Mouse (Mus musculus) frontal cortex, postnatal 36 days (tissue): ENCODE data around the gene Slc38a6.
A peak's percentile ranks its signal among the peaks of the same experiment; 100 is the strongest.

Experiments used
- DNase-seq, 2 experiments: peaks; one replicate each; pipeline ENCODE4 v3.0.0; 2022; ENCODE audit warnings: low spot score in 2 of 2

The Slc38a6 gene

GRCm38 (mm10) chr12:73286287-73287092 is at the start of gene Slc38a6, which contains the start of gene Trmt5:
Slc38a6 (plus strand) TSS chr12:73286779.
Trmt5 (minus strand) TSS chr12:73286710.
- DNase-seq, result peak; percentile 92 to 95

DNA sequence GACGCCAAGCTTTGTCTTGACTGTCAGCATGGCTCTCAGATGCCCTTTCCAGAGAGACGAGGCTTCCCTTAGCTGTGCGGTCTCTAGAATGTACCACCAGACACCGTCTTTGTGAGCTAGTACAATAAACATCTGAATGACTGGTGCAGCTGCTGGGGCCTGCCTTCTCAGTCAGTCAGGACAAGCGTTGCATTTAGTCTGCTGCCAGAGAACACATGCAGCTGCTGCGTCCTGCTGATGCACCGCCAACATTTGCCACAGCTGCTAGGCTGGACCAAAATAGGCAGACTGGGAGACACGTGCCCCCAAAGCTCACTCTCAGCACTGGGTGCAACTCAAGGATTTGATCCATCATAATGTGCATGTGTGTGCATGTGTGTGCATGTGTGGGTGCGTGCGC is 44.6 kb upstream of the Slc38a6 start:
- peak; percentile 44 to 69 for DNase-seq

GRCm38 (mm10) chr12:73245687-73246086 is 40.9 kb upstream of the Slc38a6 start:
- DNase-seq, result no peak

GRCm38 (mm10) chr12:73255006-73255405 is 31.6 kb upstream of the Slc38a6 start:
- DNase-seq, result no peak

GRCm38 (mm10) chr12:73259269-73259668 is 27.3 kb upstream of the Slc38a6 start:
- no peak for DNase-seq

GRCm38 (mm10) chr12:73260339-73260738 is 26.2 kb upstream of the Slc38a6 start:
- DNase-seq, result no peak

GRCm38 (mm10) chr12:73265381-73265978 is 21.1 kb upstream of the Slc38a6 start:
- DNase-seq, result no peak

DNA sequence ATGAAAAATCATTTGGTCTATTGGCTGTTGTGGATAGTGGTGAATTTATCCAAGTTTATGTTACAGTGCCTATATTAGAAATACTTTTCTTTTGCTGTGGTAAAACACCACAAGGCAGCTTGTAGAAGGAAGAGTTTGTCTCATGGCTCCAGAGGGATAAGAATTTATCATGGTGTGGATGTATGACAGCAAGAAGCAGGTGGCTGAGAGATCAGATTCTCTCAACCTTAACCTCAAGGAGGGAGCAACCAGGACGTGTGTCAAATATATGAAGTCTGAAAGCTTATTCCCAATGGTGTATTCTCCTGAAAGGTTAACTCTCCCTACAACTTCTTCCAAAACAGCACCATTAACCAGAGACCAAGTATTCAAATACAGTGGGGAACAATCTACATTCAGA is 20.0 kb upstream of the Slc38a6 start:
- no peak for DNase-seq

DNA sequence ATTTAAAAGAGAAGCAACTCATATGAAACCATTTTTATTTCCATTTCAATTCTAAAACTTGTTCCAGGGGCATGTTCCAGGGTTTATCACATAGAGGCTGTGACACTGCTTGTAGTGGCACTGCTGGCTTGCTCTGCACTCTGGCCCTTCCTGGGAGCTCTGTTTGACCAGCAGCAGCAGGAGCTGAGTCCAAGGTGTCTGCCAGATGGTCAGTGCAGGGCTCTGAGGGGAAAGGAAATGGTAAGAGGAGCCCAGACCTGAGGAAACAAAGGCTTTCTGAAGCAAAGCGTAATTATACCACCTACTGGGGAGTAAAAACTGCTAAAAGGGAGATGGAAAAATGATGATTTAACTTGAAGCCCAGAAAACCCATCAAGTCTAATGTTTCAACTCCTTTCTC is 18.1 kb upstream of the Slc38a6 start:
- no peak for DNase-seq

DNA sequence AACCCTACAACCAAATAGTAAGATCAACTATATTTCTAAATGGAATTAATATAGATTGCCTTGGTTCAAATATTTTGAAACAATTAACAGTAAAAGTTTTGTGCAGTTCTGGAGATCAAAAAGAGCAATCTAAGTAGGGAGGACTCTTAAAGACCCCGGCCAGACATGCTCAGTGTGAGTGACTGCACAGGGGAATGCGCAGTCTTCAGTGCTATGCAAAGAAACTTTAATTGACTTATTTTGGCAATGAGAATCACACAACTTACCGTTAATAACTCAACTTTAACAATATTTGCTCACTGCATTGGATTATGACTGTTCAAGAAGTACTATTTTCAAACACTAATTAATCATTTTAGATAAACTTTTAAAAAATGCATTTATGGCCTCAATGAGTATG is 17.0 kb upstream of the Slc38a6 start:
- DNase-seq, result no peak

DNA sequence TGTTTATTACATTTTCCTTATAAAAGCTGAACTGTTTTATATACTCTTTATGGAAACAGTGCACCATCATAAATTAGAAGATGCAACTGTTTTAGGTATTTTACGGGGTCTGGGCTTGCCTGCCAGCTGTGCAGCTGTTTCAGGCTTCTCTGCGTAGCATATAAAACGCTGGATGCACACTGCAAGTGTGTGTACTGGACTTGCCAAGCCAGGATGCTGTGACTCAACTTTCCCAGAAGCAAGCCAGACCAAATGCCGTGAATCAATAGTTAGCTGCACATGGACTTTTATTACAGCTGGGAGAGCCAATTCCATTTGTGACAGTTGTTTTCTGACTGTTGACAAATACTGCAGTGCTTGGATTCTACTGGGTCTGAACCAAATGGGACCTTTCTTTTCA is 16.6 kb upstream of the Slc38a6 start:
- DNase-seq, result no peak

DNA sequence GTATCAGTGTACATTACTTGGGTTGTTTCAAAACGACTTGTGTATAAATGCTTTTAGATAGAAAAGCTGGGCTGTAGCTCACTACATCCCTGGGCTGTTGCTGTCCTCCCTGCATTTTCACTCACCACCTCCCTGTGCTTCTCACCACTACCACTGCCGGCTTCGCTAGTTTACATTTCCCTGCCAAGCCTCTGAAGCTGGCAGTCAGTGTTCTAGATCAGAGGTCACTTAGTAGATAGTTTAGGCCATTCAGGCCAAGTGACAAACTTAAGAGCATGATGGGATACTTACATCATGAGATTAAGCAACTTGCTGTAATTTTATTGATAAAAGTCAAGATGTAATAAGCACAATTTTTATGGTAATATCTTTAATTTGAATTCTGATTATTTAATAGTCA is 11.7 kb upstream of the Slc38a6 start:
- no peak for DNase-seq

DNA sequence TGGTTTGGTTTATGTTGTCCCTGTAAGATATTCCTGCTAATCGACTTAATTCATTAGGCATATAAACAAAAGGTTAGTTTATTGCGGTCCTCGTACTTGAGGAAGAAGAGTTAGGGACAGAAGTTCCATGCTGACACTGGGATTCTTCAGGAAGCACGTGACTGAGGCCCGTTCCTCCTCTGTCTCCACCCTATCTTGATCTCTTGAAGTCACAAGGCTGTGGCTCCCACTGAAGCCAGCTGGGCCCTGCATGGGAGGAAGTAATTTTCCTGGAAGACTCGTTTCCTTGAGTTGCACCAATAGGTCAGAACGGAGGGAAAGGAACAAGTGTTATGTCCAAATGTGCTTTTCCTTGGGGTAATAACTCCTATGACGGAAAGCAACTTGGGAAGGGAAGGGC is 1.0 kb downstream of the Slc38a6 start:
- no peak for DNase-seq

DNA sequence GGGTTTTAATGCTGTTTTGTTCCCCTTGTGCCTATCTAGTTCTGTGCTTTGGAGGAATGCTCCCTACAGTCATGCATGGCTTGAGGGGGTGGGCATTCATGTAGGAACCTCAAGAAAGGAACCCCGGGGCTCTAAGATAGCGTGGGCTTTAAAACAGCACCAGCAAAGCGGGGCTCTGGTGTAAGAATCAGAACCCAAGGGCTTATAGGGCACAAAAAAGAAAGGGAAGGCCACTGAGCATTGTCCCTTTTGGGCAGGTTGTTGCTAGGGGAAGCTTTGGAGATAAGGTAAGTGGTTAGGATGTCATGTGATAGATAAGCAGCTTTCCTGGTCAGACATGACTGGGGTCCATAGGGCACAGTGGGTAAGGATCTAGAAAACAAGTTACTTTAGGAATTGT is 2.0 kb downstream of the Slc38a6 start:
- no peak for DNase-seq

DNA sequence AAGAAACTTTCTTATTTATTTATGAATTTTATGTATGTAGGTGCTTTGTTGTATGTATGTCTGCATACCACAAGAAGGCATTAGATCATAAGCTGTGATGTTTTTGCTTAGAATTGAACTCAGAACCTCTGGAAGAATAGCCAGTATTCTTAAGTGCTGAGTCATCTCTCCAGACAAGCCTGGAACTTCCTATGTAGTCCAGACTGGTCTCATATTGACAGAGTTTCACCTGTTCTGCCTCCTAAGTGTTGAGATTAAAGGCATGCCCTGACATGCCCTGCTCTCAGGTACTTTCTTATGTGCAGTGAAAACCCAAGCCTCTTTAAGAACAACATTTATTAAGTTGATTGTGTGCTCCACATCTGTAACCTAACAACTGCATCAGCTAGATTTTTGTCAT is 8.3 kb downstream of the Slc38a6 start:
- no peak for DNase-seq

GRCm38 (mm10) chr12:73295505-73296140 is 9.0 kb downstream of the Slc38a6 start:
- DNase-seq, result no peak

- DNase-seq, result no peak
These were observed 12.0 kb downstream of the Slc38a6 start for GRCm38 (mm10) chr12:73298621-73299020.

GRCm38 (mm10) chr12:73300531-73300930 is 14.0 kb downstream of the Slc38a6 start:
- DNase-seq, result no peak

DNA sequence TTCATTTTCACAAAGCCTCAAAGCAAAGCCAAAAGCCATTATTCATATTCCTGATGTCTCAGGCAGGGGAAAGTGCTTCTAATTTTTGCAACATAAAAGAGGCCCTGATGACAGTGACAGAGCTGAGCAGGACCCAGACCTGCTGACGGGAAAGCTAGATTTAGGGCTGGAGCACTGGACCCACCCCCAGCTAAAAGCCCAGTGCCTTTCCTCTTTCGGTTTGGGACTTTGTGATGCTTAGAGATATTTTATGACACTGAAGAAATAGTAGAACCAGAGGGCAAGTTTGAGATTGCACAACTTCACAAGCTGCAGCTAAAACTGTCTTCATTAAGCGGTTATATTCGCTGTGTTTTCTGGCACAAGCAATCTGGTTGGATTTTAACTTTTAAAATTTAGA is 18.1 kb downstream of the Slc38a6 start:
- DNase-seq, result no peak

DNA sequence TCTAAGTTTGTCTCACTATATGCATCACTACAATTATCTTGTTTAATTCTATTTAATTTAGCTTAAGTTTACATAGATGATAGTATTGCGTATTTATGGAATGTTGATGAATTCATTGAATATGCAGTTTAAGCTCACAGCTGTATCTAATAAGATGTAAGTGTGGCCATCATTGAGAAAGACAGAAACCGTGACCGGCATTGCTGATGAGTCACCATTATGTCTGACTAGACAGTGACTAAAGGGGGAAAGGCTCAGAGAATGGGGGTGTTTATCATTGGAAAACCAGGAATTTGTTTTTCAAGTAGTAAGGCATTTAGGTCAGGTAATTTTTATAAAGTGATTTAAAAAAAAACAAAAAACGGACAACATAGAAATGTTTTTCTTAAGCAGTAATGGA is 21.2 kb downstream of the Slc38a6 start:
- DNase-seq, result no peak

GRCm38 (mm10) chr12:73308711-73309110 is 22.1 kb downstream of the Slc38a6 start:
- no peak for DNase-seq

GRCm38 (mm10) chr12:73317706-73318686 is 31.4 kb downstream of the Slc38a6 start:
- DNase-seq, result no peak
